Mouse (Mus musculus) layer of hippocampus, adult 18-20 months (tissue): ENCODE measurements around the gene Dtl. TPM values are rescaled to one million over a fixed set of nuclear protein-coding genes. Genes with fewer than 3 reads are reported as not detected.
"Not testable (repeated sequence)": the region's sequence is repeated elsewhere in the genome, so short reads cannot be mapped to it uniquely, and the experiment has no call there.

ENCODE experiments used
- DNase-seq, 2 experiments: peaks; one replicate each; pipeline ENCODE4 v3.0.0; 2022; ENCODE audit warnings: low spot score in 2 of 2
- total RNA-seq, 2 experiments: library from RNA; stranded (reverse); gene quantifications; 2 replicates each; pipeline ENCODE4 v1.2.3; 2021

Dtl gene
- total RNA-seq, 2 experiments from 2014 or later = 0.41 to 0.92 TPM

DNA sequence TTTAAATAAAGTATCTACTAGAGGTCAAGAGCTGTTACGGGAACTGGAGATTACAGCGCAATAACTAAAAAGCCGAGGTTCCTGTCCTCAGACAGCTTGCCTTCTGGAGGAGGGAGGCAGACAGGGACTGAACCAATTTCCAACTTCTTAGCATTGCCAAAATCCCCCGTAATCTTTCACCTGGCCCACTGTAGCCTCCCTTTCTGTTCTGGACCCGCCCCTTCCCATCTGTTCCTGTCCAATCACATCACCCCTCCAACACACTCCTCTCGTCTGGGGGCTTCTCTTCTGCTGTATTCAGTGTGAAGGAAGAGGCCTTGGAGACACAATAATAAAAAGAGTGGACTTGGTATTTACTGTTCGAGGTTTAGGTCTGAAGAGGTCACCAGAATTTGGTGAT lies 55.1 kb downstream of the Dtl start:
- DNase-seq = no peak

DNA sequence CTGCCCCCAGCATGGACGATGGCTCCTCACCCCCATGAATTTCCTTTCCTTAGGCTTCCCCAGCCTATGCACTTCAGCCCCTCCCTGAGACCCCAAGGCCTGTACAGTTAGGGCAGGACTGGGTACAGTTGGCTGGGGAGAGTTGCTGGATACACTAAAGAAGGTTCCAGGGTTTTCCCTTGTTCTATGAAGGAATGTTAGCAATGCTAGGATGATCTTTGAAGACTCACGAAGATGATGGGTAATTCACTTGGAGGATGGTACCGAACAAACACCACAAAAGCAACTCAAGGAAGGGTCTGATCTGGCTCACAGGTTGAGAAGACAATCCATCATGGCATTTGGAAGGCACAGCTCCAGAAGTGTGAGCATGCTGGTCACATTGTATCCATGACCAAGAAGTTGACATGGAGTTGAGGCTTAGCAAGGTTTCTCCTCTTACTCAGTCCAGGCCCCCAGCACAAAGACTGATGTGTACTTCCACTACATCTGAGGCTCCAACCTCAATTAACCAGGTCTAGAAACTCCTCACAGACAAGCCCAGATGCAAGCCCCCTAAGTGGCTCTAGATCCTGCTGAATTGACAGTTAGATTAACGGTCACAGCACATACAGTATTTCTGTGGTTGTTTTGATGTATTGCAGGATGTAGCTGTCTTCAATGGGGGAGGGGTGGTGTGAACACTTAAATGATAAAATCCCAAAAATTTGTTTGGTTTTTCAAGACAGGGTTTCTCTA lies 55.8 kb downstream of the Dtl start:
- DNase-seq = no peak

DNA sequence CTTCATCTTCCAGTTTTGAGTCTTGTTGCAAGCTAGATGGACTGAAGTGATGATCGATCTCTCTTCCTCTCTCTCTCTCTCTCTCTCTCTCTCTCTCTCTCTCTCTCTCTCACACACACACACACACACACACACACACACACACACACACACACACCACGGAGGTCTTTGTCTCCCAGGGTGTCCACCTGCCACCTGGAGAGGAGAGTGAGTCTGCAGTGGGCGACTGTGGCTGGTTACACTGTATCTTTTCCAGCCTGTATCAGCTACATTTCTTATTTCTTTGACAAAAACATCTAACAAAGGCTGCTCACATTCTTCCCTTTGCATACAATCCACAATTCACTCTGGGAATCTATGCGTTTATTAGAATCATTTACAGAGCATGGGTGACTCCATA lies 56.4 kb downstream of the Dtl start:
- no peak for DNase-seq

DNA sequence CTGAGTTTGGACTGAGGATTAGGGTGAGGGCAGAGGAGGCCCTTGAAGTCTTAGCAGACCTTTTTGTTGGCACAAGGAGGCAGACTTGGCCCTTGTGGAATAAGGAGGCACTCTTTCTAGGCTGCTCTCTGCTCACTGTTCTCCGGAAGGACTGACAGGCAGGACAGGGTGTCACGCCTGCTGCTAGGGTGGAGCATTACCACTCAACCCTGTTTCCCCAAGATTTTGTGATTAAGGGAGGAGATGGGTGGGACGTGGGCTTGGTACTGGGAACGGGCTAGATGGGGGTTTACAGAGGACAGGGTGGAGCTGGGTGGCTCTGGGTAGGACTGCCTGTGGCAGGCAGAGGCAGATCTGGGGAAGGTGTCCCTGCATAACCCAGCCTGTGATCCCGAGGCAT lies 57.4 kb downstream of the Dtl start:
- no peak for DNase-seq

DNA sequence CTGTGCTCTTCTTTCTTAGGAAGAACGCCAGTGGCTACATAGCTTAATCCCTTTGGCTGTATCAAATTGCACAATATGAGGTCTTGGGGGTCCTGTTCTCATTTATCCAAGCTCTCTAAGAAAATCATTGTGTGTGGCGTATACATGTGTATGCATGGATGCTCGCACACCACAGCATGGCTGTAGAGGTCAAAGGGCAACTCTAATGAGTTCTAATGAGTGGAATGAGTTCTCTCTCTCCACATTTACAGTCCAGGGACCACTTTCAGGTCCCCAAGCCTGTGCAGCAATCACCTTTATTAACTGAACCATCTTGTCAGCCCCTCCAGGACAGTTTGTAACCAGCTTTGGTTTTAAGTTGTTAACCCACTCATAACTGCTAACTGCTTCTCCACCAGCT lies 58.3 kb downstream of the Dtl start:
- DNase-seq = no peak

DNA sequence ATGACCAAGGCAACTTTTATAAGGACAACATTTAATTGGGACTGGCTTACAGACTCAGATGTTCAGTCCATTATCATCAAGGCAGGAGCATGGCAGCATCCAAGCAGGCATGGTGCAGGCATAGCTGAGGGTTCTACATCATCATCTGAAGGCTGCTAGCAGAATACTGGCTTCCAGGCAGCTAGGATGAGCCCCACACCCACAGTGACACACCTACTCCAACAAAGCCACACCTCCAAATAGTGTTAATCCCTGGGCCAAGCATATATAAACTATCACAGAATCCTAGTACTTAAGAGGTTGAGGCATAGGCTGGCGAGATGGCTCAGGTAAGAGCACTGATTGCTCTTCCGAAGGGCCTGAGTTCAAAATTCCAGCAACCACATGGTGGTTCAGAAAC lies 59.0 kb downstream of the Dtl start:
- not testable (repeated sequence) for DNase-seq

DNA sequence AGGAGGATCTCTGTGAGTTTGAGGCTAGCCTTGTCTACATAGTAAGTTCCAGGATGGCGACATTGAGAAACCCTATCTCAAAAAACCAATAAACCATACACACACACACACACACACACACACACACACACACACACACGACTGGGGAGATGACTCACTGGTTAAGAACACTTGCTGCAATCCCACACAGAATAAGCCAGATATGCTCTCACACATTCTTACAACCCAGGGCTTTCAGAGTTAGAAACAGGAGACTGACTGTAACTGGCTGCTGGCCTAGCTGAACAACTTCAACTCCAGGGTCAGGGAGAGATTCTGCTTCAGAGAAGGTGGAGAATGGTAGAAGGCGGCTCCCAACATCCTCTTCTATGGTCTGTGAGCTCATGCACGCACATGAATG lies 62.1 kb downstream of the Dtl start:
- DNase-seq = no peak

DNA sequence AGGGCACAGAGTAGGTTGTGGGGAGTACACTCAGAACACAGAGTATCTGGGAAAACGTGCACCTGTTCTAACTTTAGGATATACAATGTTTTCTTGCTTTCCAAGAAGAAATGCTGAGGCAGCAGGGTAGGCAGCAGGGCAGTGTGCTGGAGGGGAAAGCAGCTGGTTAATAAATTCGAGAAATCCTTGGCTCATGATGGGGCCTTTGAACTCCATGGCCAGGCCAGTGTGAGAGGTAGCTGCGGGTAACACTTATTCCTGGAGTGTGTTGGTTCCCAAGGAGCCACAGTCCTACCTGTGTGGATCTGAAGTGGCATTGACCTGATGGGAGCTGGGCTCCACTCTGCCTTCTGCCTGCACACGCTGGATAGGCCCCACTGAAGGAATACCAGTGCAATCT lies 63.0 kb downstream of the Dtl start:
- no peak for DNase-seq

DNA sequence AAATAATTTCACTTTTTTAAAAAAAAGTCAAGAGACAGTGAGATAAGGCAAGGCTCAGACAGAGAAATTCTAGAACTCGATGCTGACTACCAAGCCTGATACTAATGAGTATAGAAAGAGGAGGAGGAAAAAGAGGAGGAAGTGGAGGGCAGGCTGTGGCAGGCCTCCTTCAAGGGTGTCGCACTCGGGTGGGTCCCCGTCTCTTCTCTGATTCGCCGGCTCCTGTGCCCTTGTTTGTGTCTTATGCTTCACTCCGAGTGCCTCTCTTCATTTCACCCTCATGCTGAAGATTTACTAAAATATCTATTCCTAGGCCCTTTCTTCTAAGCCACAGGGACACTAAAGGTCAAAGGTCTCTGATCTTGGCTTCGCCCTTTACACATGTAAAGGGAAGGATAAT lies 63.8 kb downstream of the Dtl start:
- no peak for DNase-seq

DNA sequence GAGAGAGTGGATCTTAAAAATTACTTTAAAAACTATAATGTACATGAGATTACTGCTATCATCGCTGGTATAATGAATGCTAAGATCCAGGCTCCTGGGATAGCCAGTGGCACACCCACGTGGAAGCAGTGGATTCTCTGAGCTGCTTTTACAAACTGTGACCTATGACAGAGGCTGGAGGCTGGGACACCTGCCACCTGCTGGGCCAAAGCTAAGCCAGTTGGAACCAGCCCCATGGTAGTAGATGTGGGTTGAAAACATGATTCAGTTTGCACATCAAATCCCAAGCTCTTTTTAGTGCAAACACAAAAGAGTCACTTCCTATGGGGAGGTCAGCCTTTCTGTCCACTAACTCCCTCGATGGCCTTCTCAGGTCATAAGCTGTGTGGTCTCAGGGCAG lies 65.5 kb downstream of the Dtl start:
- no peak for DNase-seq

DNA sequence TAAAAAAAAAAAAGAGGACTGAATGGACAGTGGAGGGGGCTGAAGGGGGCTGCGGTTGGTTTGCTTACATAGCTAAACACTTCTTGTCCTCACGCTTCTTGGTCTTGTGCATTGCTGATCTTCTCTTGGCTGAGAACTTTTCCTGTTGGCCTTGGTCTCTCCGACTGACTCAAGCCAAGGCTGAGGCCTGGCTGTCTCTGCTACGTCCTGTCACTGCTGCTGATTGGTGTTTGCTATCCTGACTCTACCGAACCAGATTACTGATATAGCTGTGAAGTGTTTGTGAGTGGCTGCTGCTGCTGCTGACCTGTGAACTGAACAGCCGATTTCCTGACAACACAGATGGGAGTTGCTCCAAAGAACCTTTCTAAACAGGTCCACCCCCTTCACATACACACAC lies 66.2 kb downstream of the Dtl start:
- no peak for DNase-seq

DNA sequence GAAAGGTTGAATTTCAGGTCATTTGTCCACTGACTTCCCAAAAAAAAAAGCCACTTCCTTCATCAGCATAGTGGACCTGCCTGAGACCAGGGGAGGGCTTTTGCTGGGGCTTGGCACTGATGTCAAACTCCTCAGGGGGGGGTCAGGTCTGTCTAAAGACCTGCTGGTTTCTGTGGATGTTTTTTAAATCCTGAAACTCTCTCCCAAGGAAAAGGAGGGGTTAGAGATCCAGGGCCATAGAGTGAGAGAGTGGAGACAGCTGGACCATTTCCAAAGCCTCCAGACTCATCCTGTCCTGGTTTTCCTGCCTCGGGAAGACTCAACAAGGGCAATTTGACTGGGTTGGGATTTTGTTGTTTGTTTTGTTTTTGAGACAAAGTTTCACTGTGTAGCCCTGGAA lies 68.6 kb downstream of the Dtl start:
- no peak for DNase-seq

DNA sequence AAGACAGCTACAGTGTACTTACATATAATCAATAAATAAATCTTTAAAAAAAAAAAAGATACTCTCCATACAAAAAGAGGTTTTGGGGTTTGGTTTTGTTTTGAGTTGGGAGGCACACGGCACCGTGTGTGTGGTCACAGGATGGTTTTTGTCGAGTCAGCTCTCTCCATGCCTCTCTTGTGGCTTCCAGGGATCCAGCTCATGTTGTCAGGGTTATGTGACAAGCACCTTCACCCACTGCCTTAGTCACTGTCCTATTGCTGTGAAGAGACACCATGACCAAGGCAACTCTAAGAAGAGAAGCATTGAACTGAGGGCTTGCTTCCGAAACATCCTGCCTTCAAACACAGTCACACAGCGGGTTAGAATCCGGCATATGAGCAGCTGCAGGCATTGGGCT lies 75.7 kb downstream of the Dtl start:
- DNase-seq = no peak

DNA sequence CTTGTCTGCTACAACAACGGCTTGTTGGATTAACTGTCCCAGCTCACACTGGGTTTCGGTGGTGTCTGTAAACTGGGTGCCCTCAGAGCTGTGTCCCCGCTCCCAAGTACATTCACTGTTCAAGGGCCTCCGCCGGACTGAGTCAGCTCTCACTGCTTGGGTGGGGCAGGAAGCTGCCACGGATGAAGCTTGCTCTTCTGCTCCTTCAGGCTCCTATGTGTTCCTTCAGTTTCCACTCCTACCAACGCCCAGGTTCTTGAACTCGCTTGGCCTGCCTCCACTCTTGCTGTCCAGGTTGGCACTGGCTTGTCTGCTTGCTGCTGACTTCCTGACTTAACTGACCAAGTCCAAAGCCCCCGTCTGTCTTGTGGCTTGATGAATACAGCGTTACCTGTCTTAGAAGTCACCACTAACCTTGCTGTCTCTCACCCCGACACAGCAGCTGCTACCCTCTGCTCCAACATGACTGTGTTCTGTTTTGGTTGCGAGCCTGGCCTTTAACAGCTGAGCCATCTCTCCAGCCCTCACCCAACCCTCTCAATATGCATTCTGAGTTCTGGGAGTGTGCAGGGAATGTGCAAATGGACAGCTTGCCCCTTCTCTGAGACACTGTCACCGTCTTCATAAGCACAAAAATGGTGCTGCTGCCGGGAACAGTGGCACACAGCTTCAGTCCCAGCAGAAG lies 76.9 kb downstream of the Dtl start:
- DNase-seq = no peak

DNA sequence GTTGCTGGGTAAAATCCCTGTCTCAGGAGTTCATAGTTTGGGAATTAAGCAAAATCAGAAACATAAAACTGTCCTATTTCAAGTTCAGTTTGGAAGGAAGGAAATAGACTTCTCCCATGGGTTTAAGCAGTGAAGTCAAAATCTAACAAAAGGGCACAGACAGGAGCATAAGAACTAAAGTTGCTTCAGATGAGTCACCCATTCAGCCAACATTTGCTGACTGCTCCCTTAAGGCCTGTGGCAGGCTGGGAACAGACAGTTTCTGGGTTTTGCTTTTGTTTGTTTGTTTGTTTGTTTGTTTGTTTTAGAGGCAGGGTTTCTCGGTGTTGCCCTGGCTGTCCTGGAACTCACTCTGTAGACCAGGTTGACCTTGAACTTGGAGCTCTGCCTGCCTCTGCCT lies 78.7 kb downstream of the Dtl start:
- no peak for DNase-seq

DNA sequence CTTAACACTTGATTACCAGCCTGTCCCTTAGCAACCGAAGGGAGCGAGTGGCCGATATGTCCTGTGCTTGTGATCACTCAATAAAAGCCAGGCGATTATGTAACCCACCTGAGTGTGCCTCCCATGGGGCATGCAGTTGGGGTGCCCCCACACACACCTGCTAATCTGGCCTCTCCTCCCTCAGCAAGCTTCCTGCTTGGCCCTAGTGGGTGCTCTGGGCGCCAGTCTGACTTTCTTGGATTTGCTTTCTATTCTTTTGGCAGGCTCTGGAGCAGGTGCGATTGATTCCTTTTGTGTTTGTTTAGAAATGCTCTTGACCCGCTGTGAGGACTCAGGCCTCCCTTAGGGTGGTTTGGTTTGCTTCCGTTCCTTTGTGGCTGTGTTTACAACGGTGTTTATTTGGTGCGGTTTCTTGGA lies 80.3 kb downstream of the Dtl start:
- DNase-seq = no peak

DNA sequence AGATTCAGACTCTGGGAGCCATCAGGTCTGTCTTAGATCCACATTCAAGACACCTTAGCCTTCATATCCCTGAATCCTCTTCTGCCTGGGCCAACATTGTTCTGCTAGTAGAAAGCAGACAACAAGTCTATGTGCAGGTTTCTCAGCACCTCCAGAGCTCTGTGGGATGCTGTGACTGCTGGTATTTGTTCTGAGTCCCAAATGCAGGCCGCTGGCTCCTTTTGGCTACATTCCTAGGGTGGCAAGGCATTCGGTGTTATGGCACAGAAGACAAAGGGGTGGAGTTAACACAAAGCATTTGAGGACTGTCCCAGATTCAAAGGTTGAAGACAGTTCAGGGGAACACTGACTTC lies 81.1 kb downstream of the Dtl start:
- DNase-seq = no peak

DNA sequence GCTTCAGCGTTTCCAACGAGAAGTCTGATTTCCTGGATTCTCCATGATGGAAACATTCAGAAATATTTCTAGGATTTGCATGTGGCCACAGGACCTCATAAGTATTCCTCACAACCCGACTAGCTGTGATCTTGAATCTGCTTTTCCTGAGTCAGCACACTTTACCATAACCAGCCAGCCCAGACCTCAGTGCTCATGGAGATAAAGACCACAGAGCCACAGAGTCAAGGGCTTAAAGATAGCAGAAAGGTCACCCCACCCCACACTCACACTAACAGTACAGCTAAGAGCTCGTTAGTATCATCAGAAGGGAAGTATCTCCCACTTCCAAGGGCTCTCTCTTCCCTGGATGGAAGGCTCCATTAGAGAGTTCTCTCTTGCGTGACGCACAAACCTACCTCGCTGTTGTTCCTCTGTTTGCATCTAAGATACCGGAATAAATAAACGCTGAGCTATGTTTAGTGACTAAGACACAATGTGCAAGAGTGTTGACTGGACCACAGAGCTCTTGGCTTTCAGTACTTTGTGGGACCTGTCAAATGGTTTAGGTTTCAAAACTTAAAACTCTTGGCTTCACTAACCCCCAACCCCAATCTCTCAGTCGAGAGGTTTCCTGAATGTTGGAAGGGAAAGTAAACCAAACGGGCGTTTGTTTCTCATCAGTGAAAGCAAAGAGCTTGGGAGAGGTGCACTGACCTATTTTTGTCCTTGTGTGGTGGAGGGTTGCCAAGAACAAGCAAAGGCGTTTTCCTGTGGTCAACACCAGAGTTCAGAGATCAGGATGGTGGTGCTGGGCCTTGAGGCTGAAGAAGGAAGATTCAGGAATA lies 81.7 kb downstream of the Dtl start:
- DNase-seq = no peak

DNA sequence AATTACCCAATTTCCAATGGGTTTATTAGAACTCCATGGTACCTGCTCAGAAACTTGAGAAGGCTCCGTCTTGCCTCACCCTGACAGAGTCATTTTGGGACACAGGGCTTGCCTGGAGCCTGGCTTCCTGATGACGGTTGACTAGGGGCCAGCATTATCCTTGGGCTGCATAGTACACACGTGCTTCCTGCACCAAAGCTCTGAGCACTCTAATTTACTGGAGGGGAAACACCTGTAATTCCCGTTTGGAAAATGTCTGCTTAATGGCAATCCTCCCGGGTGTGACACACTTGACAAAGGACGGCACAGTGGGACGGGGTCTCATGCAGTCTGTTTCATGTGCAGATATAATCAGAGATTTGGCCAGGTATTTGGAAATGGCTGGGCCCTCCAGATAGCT lies 84.9 kb downstream of the Dtl start:
- DNase-seq = no peak
